Mouse (Mus musculus): ENCODE measurements around the gene Gm6588. TPM values are rescaled to one million over a fixed set of nuclear protein-coding genes. Genes with fewer than 3 reads are reported as not detected.

The Gm6588 gene
- not detected for polyA plus RNA-seq (2017; shearing (Covaris generic))

DNA sequence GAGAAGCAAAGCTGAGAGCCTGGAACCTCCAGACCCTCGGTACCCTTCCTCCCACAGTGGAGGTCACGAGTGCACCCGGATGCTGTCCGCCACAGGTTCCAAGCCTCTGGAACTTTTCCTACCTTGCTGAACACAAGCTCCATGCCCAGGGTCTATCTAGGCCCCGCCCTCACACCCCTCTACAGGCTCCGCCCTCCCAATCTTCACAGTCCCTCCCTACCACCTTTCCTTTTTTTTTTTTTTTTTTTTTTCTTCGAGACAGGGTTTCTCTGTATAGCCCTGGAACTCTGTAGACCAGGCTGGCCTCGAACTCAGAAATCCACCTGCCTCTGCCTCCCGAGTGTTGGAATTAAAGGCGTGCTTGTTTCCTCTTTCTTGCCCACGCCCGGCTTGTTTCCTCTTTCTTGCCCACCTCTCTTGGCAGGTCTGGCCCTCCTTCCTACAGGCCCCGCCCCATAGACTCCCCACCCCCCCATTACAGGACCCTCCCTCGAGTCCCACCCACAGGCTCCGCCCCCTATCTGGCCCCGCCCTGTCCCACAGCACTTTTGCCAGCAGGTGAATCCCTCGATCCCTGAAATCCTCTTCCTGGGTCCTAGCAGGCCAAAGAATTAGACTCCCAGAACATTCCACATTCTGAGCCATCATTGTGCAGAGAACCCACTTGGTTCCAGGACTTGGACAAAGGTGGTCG lies at the start of gene Gm6588:
TSS of gene Gm6588 (plus strand) at position 680 of the 694 bp plus-strand sequence.

Other genes starting within 250 kb of the Gm6588 start
- 1.7 TPM for gene Cryba4, start 196.9 kb upstream of the Gm6588 start, polyA plus RNA-seq (2017; shearing (Covaris generic))
- 1.0 TPM for gene Crybb1, start 193.6 kb upstream of the Gm6588 start, polyA plus RNA-seq (2017; shearing (Covaris generic))
- gene Tpst2, start 172.7 kb upstream of the Gm6588 start, polyA plus RNA-seq (2017; shearing (Covaris generic)) = 249 TPM
- gene Tfip11, start 123.1 kb upstream of the Gm6588 start, polyA plus RNA-seq (2017; shearing (Covaris generic)) = 103 TPM
- gene Srrd, start 106.4 kb upstream of the Gm6588 start, polyA plus RNA-seq (2017; shearing (Covaris generic)) = 102 TPM
- gene Hps4, start 106.3 kb upstream of the Gm6588 start, polyA plus RNA-seq (2017; shearing (Covaris generic)) = 21.8 TPM
- 0.71 TPM for gene Gm6583, start 93.4 kb upstream of the Gm6588 start, polyA plus RNA-seq (2017; shearing (Covaris generic))
- gene Asphd2, start 54.6 kb upstream of the Gm6588 start, polyA plus RNA-seq (2017; shearing (Covaris generic)) = 1.1 TPM
- not detected for gene Sez6l, start 127.8 kb downstream of the Gm6588 start, polyA plus RNA-seq (2017; shearing (Covaris generic))